Mouse (Mus musculus): ENCODE results near the gene Bicral. TPM values are rescaled to one million over a fixed set of nuclear protein-coding genes. Genes with fewer than 3 reads are reported as not detected.
A peak's percentile ranks its signal among the peaks of the same experiment; 100 is the strongest.

The Bicral gene
- polyA plus RNA-seq, 1 experiment from 2014 or later, result 4.1 TPM

DNA sequence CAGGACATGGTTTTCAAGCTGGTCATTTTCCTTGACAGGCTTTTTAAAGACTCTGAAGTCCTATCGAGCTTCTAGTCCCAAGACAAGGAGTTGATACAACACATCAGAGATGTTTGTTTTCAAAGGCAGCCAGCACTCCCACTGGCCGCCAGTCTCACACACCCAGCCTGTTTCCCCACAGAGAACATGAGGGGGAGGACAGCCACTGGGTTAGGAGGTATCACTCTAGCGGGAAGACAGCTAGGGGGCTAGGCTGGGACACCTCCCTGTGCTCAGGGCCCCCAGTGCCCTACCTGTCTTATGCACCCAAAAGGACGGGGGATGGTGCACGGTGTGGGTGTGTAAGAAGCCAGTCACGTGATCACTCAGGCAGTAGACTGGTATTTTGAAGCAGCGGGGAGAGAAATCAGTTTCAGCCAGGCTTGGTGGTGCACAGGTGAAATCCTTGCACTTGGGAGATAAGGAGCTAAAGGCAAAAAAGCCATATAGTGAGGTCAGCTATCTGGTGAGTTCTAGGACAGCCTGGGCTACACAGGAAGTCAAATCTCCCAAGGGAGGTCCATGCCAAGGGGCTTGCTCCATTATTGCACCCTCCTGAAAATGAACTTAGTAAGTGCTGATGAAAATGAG is 6.4 kb upstream of the Bicral start:
- 52% methylated on average over 7 of the region's 7 CpGs for WGBS (ENCODE audit: insufficient replicate concordance)
- ATAC-seq (replicated peaks; ENCODE audit: insufficient number of reproducible peaks, low FRiP score, low TSS enrichment), result no peak

DNA sequence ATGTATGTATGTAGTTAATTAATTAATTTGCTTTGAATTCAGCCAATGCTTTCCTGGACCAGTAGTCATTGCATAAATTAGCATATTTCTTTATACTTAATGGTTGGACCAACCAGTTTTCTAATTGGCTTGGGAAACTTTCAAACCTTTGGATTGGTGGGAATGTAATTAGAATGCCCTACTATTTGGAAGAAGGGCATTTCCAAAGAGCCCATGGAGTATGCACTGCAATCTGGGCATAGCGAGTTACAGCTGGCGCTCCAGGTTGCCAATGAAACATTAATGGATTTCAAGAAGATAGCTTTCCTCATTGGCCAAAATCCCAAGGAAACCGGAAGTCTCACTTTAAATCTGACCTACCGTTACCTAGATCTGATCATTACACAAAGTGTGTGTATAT is 1.8 kb upstream of the Bicral start:
- no peak for ATAC-seq (replicated peaks; ENCODE audit: insufficient number of reproducible peaks, low FRiP score, low TSS enrichment)
- Histone ChIP-seq H3K27ac (ENCODE audit: low read depth, low read length) (no peak overlapping the region), H3K9me3 (replicated peaks; ENCODE audit: control insufficient read depth, low read length) (no peaks in the 10 kb centered on the region), H3K27me3 (ENCODE audit: control insufficient read depth, insufficient read depth, low read length) (no peaks in the 10 kb centered on the region), H3K4me1 (ENCODE audit: control insufficient read depth, insufficient read depth, low read length) (peaks cover 12% of the 10 kb centered on the region), H3K4me2 (no peak overlapping the region), H3K9ac (ENCODE audit: low read depth, low read length) (no peak overlapping the region), H3K4me3 (ENCODE audit: low read depth, low read length) (no peak overlapping the region), H3K36me3 (ENCODE audit: control insufficient read depth, insufficient read depth, low read length) (no peaks in the 10 kb centered on the region)
- WGBS (ENCODE audit: insufficient replicate concordance), result 89% methylated on average over 4 of the region's 4 CpGs

More for the DNA sequence above, 6.4 kb upstream of the Bicral start:
- Histone ChIP-seq H3K4me3 (ENCODE audit: low read depth, low read length) (no peak overlapping the region), H3K9me3 (replicated peaks; ENCODE audit: control insufficient read depth, low read length) (no peaks in the 10 kb centered on the region), H3K9ac (ENCODE audit: low read depth, low read length) (no peak overlapping the region), H3K4me1 (ENCODE audit: control insufficient read depth, insufficient read depth, low read length) (peaks cover 5% of the 10 kb centered on the region), H3K36me3 (ENCODE audit: control insufficient read depth, insufficient read depth, low read length) (no peaks in the 10 kb centered on the region), H3K27me3 (ENCODE audit: control insufficient read depth, insufficient read depth, low read length) (no peaks in the 10 kb centered on the region), H3K27ac (ENCODE audit: low read depth, low read length) (no peak overlapping the region), H3K4me2 (no peak overlapping the region)

DNA sequence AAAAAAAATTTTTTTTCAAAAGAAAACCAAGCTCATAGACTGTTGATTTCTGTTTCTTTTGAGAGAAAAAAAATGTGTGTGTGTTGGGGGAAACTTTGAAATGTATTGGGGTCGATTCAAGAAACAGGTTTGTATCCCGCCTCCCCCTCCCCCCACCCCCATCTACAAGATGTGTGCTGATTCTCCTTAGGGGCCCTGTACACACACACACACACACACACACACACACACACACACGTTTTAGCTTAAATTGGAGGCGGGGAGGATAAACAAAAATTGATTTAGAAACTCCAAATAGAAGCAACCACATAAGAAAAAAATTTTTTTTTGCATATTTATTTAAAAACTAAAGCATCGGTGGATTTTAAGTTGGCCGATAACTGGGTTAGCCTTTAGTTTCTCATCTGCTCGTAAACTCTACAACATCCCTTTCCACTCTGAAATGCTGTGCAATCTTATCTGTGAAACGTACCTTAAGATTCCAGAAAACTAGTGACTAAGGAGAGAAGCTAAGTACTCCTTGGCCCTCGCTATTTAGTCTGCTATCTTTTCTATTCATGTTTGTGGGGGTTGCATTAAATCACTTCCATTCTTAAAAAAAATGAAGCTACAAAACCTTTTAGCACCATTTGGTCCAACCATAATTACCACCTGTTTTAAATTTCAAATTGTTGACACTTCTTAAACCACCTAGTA is 615 bp upstream of the Bicral start:
- H3K4me2 ChIP-seq, result peak overlapping the region; percentile 64
- ATAC-seq (replicated peaks; ENCODE audit: insufficient number of reproducible peaks, low FRiP score, low TSS enrichment), result no peak
- peak overlapping the region; percentile 100 for H3K9ac ChIP-seq (ENCODE audit: low read depth, low read length)
- H3K4me1 ChIP-seq (ENCODE audit: control insufficient read depth, insufficient read depth, low read length), result peaks cover 19% of the 10 kb centered on the region
- no peaks in the 10 kb centered on the region for H3K27me3 ChIP-seq (ENCODE audit: control insufficient read depth, insufficient read depth, low read length)
- peak overlapping the region; percentile 100 for H3K27ac ChIP-seq (ENCODE audit: low read depth, low read length)
- no peaks in the 10 kb centered on the region for H3K36me3 ChIP-seq (ENCODE audit: control insufficient read depth, insufficient read depth, low read length)
- peak overlapping the region; percentile 86 for H3K4me3 ChIP-seq (ENCODE audit: low read depth, low read length)
- H3K9me3 ChIP-seq (replicated peaks; ENCODE audit: control insufficient read depth, low read length), result no peaks in the 10 kb centered on the region
- 20% methylated on average over 9 of the region's 9 CpGs for WGBS (ENCODE audit: insufficient replicate concordance)

DNA sequence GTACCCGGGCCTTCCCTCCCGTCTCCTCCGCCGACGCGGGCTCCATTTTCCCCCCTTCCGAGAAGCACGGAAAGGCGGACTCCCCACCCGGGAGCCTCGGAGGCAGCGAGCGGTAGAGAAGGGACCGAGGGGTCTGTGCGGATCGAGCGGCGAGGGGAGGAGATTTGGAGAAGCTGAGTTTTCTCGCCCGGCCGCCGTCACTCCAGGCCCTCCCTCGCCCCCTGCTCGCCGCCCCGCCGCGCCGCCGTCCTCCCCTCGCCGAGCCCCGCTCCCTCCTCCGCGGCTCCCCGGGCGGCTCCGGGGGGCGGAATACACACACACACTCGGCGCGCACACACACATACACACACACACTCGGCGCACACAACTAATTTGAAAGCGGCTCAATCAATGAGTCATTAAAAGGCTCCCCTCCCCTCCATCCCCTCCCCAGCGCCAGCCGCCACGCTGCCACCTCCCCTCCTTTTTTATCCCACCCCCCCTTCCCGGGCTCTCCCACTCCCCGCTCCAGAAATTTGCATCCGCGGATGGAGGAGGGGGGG is 850 bp downstream of the Bicral start:
- Histone ChIP-seq H3K4me1 (ENCODE audit: control insufficient read depth, insufficient read depth, low read length) (peaks cover 31% of the 10 kb centered on the region), H3K4me3 (ENCODE audit: low read depth, low read length) (peak overlapping the region; percentile 86), H3K4me2 (peak overlapping the region; percentile 64), H3K9me3 (replicated peaks; ENCODE audit: control insufficient read depth, low read length) (no peaks in the 10 kb centered on the region), H3K27me3 (ENCODE audit: control insufficient read depth, insufficient read depth, low read length) (no peaks in the 10 kb centered on the region), H3K36me3 (ENCODE audit: control insufficient read depth, insufficient read depth, low read length) (no peaks in the 10 kb centered on the region), H3K27ac (ENCODE audit: low read depth, low read length) (peak overlapping the region; percentile 100), H3K9ac (ENCODE audit: low read depth, low read length) (peak overlapping the region; percentile 100)
- WGBS (ENCODE audit: insufficient replicate concordance), result under 1% methylated on average over 51 of the region's 52 CpGs
- peak; percentile 67 for ATAC-seq (replicated peaks; ENCODE audit: insufficient number of reproducible peaks, low FRiP score, low TSS enrichment)

DNA sequence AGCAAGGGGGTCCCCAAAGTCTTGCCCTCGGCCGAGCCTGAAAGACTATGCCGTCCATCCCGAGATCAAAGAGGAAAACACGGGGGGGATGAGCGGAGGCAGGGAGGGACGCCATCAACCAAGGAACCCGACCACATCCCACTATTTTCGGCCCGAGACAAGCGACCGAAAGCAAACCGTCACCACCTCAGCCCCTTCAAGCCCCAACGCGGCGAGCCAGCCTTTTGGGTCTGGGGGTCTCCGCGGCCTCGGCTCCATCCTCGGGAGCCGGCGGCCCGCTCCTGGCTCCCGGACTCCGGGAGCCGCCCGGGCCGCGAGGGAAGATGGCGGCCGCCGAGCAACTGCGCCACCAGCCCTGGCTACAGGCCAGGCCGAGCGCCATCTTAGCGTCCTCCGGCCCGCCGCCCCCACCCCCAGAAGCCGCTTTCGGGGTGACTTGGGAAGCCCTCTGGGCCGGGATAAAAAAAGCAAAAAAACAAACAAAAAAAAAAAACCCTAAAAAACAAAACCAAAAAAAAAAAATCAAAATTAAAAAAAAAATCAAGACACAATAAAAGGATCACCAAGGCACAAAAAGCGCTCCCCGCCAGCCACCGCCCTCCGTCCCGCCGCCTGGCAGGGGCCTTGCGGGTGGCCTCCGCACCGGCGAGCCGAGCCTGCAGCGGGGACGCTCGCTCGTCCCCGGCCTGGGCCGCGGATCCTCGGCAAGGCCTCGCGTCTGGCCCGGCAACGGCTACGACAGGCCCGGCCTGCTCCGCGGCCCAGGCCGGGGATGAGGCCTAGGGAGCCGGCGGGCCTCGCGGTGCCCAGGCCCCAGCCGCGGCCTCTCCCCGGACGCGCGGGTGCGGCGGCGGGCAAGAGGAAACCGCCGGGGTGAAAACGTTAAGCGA is 1.6 kb downstream of the Bicral start:
- H3K27ac ChIP-seq (ENCODE audit: low read depth, low read length), result peak overlapping the region; percentile 100
- H3K36me3 ChIP-seq (ENCODE audit: control insufficient read depth, insufficient read depth, low read length), result no peaks in the 10 kb centered on the region
- 0 out of 2 replicates have a peak, but pooled peaks have one; percentile 35 for ATAC-seq (replicated peaks; ENCODE audit: insufficient number of reproducible peaks, low FRiP score, low TSS enrichment)
- H3K4me1 ChIP-seq (ENCODE audit: control insufficient read depth, insufficient read depth, low read length), result peaks cover 31% of the 10 kb centered on the region
- under 1% methylated on average over 78 of the region's 87 CpGs for WGBS (ENCODE audit: insufficient replicate concordance)
- peak overlapping the region; percentile 86 for H3K4me3 ChIP-seq (ENCODE audit: low read depth, low read length)
- no peaks in the 10 kb centered on the region for H3K9me3 ChIP-seq (replicated peaks; ENCODE audit: control insufficient read depth, low read length)
- peak overlapping the region; percentile 100 for H3K9ac ChIP-seq (ENCODE audit: low read depth, low read length)
- peak overlapping the region; percentile 64 for H3K4me2 ChIP-seq
- no peaks in the 10 kb centered on the region for H3K27me3 ChIP-seq (ENCODE audit: control insufficient read depth, insufficient read depth, low read length)

GRCm38 (mm10) chr17:46856107-46856388 is 2.2 kb downstream of the Bicral start:
- peak overlapping the region; percentile 100 for H3K27ac ChIP-seq (ENCODE audit: low read depth, low read length)
- H3K9ac ChIP-seq (ENCODE audit: low read depth, low read length), result peak overlapping the region; percentile 100
- no peak for ATAC-seq (replicated peaks; ENCODE audit: insufficient number of reproducible peaks, low FRiP score, low TSS enrichment)
- H3K9me3 ChIP-seq (replicated peaks; ENCODE audit: control insufficient read depth, low read length), result no peaks in the 10 kb centered on the region
- no peaks in the 10 kb centered on the region for H3K27me3 ChIP-seq (ENCODE audit: control insufficient read depth, insufficient read depth, low read length)
- peaks cover 31% of the 10 kb centered on the region for H3K4me1 ChIP-seq (ENCODE audit: control insufficient read depth, insufficient read depth, low read length)
- WGBS (ENCODE audit: insufficient replicate concordance), result 14% methylated on average over 4 of the region's 4 CpGs
- H3K4me3 ChIP-seq (ENCODE audit: low read depth, low read length), result peak overlapping the region; percentile 86
- peak overlapping the region; percentile 64 for H3K4me2 ChIP-seq
- H3K36me3 ChIP-seq (ENCODE audit: control insufficient read depth, insufficient read depth, low read length), result no peaks in the 10 kb centered on the region

- H3K9me3 ChIP-seq (replicated peaks; ENCODE audit: control insufficient read depth, low read length), result no peaks in the 10 kb centered on the region
- H3K27me3 ChIP-seq (ENCODE audit: control insufficient read depth, insufficient read depth, low read length), result no peaks in the 10 kb centered on the region
- peak overlapping the region; percentile 100 for H3K27ac ChIP-seq (ENCODE audit: low read depth, low read length)
- H3K9ac ChIP-seq (ENCODE audit: low read depth, low read length), result peak overlapping the region; percentile 100
- H3K4me2 ChIP-seq, result peak overlapping the region; percentile 64
- ATAC-seq (replicated peaks; ENCODE audit: insufficient number of reproducible peaks, low FRiP score, low TSS enrichment), result no peak
- no peaks in the 10 kb centered on the region for H3K36me3 ChIP-seq (ENCODE audit: control insufficient read depth, insufficient read depth, low read length)
- 57% methylated on average over 15 of the region's 15 CpGs for WGBS (ENCODE audit: insufficient replicate concordance)
- peaks cover 31% of the 10 kb centered on the region for H3K4me1 ChIP-seq (ENCODE audit: control insufficient read depth, insufficient read depth, low read length)
- peak overlapping the region; percentile 86 for H3K4me3 ChIP-seq (ENCODE audit: low read depth, low read length)
These were observed 2.8 kb downstream of the Bicral start for GRCm38 (mm10) chr17:46855328-46856106.

GRCm38 (mm10) chr17:46854640-46855110 is 3.6 kb downstream of the Bicral start:
- no peaks in the 10 kb centered on the region for H3K9me3 ChIP-seq (replicated peaks; ENCODE audit: control insufficient read depth, low read length)
- peak overlapping the region; percentile 56 for H3K9ac ChIP-seq (ENCODE audit: low read depth, low read length)
- H3K4me2 ChIP-seq, result peak overlapping the region; percentile 64
- no peak for ATAC-seq (replicated peaks; ENCODE audit: insufficient number of reproducible peaks, low FRiP score, low TSS enrichment)
- peaks cover 31% of the 10 kb centered on the region for H3K4me1 ChIP-seq (ENCODE audit: control insufficient read depth, insufficient read depth, low read length)
- H3K36me3 ChIP-seq (ENCODE audit: control insufficient read depth, insufficient read depth, low read length), result no peaks in the 10 kb centered on the region
- H3K4me3 ChIP-seq (ENCODE audit: low read depth, low read length), result peak overlapping the region; percentile 86
- 24% methylated on average over 8 of the region's 8 CpGs for WGBS (ENCODE audit: insufficient replicate concordance)
- no peaks in the 10 kb centered on the region for H3K27me3 ChIP-seq (ENCODE audit: control insufficient read depth, insufficient read depth, low read length)
- H3K27ac ChIP-seq (ENCODE audit: low read depth, low read length), result peak overlapping the region; percentile 100
